Mouse (Mus musculus) liver, adult (tissue): Measurements from ENCODE around the gene Car5a.

ENCODE experiments used
- GATA4 ChIP-seq: IDR thresholded peaks from 2 replicates; pipeline ENCODE4 v1.6.1; 2014; ENCODE audit warnings: mild to moderate bottlenecking, low read length; ENCODE audit not compliant: insufficient replicate concordance

Car5a gene

GRCm38 (mm10) chr8:121927316-121927715 is 17.4 kb downstream of the Car5a start:
- TF ChIP-seq GATA4 = no peak

- no peak for TF ChIP-seq GATA4
These were observed 18.4 kb downstream of the Car5a start for GRCm38 (mm10) chr8:121926266-121926665.

- no peak for TF ChIP-seq GATA4
These were observed 19.1 kb downstream of the Car5a start for GRCm38 (mm10) chr8:121925624-121926023.

- no peak for TF ChIP-seq GATA4
These were observed 20.0 kb downstream of the Car5a start for GRCm38 (mm10) chr8:121924681-121925080.

GRCm38 (mm10) chr8:121922101-121922500 is 22.6 kb downstream of the Car5a start:
- no peak for TF ChIP-seq GATA4

GRCm38 (mm10) chr8:121921582-121921981 is 23.1 kb downstream of the Car5a start:
- TF ChIP-seq GATA4 = no peak

- TF ChIP-seq GATA4 = no peak
These were observed 25.0 kb downstream of the Car5a start for GRCm38 (mm10) chr8:121919731-121920130.

- no peak for TF ChIP-seq GATA4
These were observed 25.5 kb downstream of the Car5a start for GRCm38 (mm10) chr8:121919158-121919557.

GRCm38 (mm10) chr8:121913378-121913777 is 31.3 kb downstream of the Car5a start:
- TF ChIP-seq GATA4 = no peak

- TF ChIP-seq GATA4 = no peak
These were observed 31.9 kb downstream of the Car5a start for GRCm38 (mm10) chr8:121912831-121913230.

- no peak for TF ChIP-seq GATA4
These were observed 32.7 kb downstream of the Car5a start for GRCm38 (mm10) chr8:121911987-121912386.

GRCm38 (mm10) chr8:121911400-121911799 is 33.3 kb downstream of the Car5a start:
- no peak for TF ChIP-seq GATA4

GRCm38 (mm10) chr8:121909663-121910062 is 35.0 kb downstream of the Car5a start:
- peak; percentile 22; the same call in 1 of the 2 replicates for TF ChIP-seq GATA4

GRCm38 (mm10) chr8:121909148-121909541 is 35.6 kb downstream of the Car5a start:
- TF ChIP-seq GATA4 = no peak

GRCm38 (mm10) chr8:121908378-121909147 is 36.1 kb downstream of the Car5a start:
- TF ChIP-seq GATA4 = no peak

- TF ChIP-seq GATA4 = peak; percentile 26; the same call in 1 of the 2 replicates
These were observed 37.0 kb downstream of the Car5a start, which contains the start of gene Slc7a5 for GRCm38 (mm10) chr8:121907587-121908248. Gene Slc7a5 (minus strand): TSS chr8:121907694.
